In the genomic region with DNA sequence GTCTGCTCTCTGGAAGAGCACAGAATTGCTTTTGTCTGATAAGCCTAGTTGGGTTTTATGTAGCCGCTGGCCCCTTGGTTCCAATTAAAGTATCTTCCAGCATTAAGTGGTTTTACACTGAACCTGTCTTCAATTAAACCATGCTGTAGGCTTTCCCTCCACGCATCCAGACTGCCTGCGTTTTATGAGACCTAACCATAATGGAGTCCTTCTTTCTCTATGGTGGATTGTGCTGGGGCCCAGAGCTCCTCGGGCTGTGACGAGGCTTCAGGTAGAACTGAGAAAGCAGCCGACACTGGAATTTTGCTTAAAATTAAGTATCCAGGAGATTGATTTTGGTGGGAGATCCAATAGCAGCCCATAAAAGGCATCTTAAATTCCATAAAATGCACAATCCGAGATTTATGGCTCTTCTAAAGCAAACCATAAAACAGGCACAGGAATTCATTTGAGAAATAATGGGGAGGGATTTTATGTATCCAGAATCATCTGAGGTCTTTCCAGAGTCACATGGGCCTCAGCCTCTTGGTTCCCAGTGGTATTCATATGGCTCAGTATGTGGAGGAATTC, we compare ENCODE assay signal across 18 mouse cellular contexts.
DNase-seq lines count a peak whose midpoint lies in the region; ATAC-seq and TF ChIP-seq lines count a peak whose summit lies in the region.
"Had no signal": no experiment of that assay in that cellular context is flagged by ENCODE, and none has a peak within 500 bp of the region (broad histone marks: within the 10 kb centered on the region; RNA-seq: fewer than 3 reads in every experiment).

No protein-coding gene starts in this region.

- no peak for TF ChIP-seq CTCF in kidney, postnatal 0 days (IDR thresholded peaks at IDR 0.05; ENCODE audit: low read depth)

- H3K4me2 ChIP-seq in kidney, postnatal 0 days (ENCODE audit: low read length), result no peak overlapping the region
- no peak overlapping the region for H3K4me2 ChIP-seq in kidney, embryonic 16.5 days (replicated peaks; ENCODE audit: low read depth, low read length)
- H3K4me2 ChIP-seq in limb, embryonic 11.5 days (ENCODE audit: low read depth, severe bottlenecking), result no peak overlapping the region
- no peak overlapping the region for H3K4me2 ChIP-seq in limb, embryonic 15.5 days
- H3K4me2 ChIP-seq in forebrain, embryonic 12.5 days, result no peak overlapping the region
- H3K4me2 ChIP-seq: forebrain, embryonic 15.5 days; heart, embryonic 11.5 days; heart, embryonic 15.5 days; hindbrain, embryonic 13.5 days had no signal

- WGBS in kidney, postnatal 0 days, result 63% methylated on average over 7 of the region's 7 CpGs
- 66% methylated on average over 7 of the region's 7 CpGs for WGBS in kidney, embryonic 16.5 days
- WGBS in limb, embryonic 11.5 days, result 13% methylated on average over 7 of the region's 7 CpGs
- WGBS in limb, embryonic 15.5 days, result 20% methylated on average over 7 of the region's 7 CpGs
- WGBS in forebrain, embryonic 12.5 days, result 79% methylated on average over 7 of the region's 7 CpGs

- no peak overlapping the region for H3K27ac ChIP-seq in kidney, postnatal 0 days
- H3K27ac ChIP-seq in kidney, embryonic 16.5 days (ENCODE audit: low read length), result no peak overlapping the region
- no peak overlapping the region for H3K27ac ChIP-seq in limb, embryonic 11.5 days (replicated peaks; ENCODE audit: low read depth, low read length)
- peak overlapping the region; percentile 47; the same call in 1 of the 2 replicates for H3K27ac ChIP-seq in limb, embryonic 15.5 days
- H3K27ac ChIP-seq in forebrain, embryonic 12.5 days, result no peak overlapping the region
- H3K27ac ChIP-seq: forebrain, embryonic 15.5 days; heart, adult 2 months; heart, embryonic 15.5 days; hindbrain, embryonic 13.5 days had no signal

- ATAC-seq in kidney, postnatal 0 days (replicated peaks; ENCODE audit: low FRiP score, low read depth), result no peak
- ATAC-seq in kidney, embryonic 16.5 days (ENCODE audit: low FRiP score, low TSS enrichment), result no peak
- 0 out of 2 replicates have a peak, but pooled peaks have one; percentile 35 for ATAC-seq in limb, embryonic 11.5 days (ENCODE audit: insufficient number of reproducible peaks, low FRiP score, low TSS enrichment, low read depth)
- no peak for ATAC-seq in limb, embryonic 15.5 days (ENCODE audit: insufficient number of reproducible peaks, low FRiP score, low TSS enrichment, low read depth)
- ATAC-seq in forebrain, embryonic 12.5 days (ENCODE audit: low FRiP score), result no peak
- ATAC-seq: forebrain, embryonic 15.5 days had no signal

- H3K4me1 ChIP-seq in kidney, postnatal 0 days (replicated peaks; ENCODE audit: insufficient read depth, low read length), result 0 out of 2 replicates have a peak, but pooled peaks cover 4% of the 10 kb centered on the region
- peaks cover 19% of the 10 kb centered on the region; the same call in 1 of the 2 replicates for H3K4me1 ChIP-seq in kidney, embryonic 16.5 days (ENCODE audit: insufficient read depth, low read length)
- peaks cover 40% of the 10 kb centered on the region for H3K4me1 ChIP-seq in limb, embryonic 11.5 days (ENCODE audit: control insufficient read depth, insufficient read depth, low read length)
- H3K4me1 ChIP-seq in limb, embryonic 15.5 days, result peaks cover 49% of the 10 kb centered on the region
- H3K4me1 ChIP-seq in forebrain, embryonic 12.5 days, result no peaks in the 10 kb centered on the region
- H3K4me1 ChIP-seq: heart, embryonic 15.5 days; hindbrain, embryonic 13.5 days had no signal

- H3K36me3 ChIP-seq in kidney, postnatal 0 days (ENCODE audit: insufficient read depth, low read length), result no peaks in the 10 kb centered on the region
- no peaks in the 10 kb centered on the region for H3K36me3 ChIP-seq in kidney, embryonic 16.5 days (ENCODE audit: insufficient read depth, low read length)
- no peaks in the 10 kb centered on the region for H3K36me3 ChIP-seq in limb, embryonic 11.5 days (ENCODE audit: control insufficient read depth, insufficient read depth, low read length)
- no peaks in the 10 kb centered on the region for H3K36me3 ChIP-seq in limb, embryonic 15.5 days
- no peaks in the 10 kb centered on the region for H3K36me3 ChIP-seq in forebrain, embryonic 12.5 days (replicated peaks)
- H3K36me3 ChIP-seq: forebrain, embryonic 15.5 days; heart, embryonic 15.5 days had no signal

- H3K4me3 ChIP-seq in kidney, postnatal 0 days (replicated peaks; ENCODE audit: low read depth, low read length), result no peak overlapping the region
- no peak overlapping the region for H3K4me3 ChIP-seq in kidney, embryonic 16.5 days (ENCODE audit: low read length)
- no peak overlapping the region for H3K4me3 ChIP-seq in limb, embryonic 11.5 days (ENCODE audit: low read depth, low read length)
- no peak overlapping the region for H3K4me3 ChIP-seq in limb, embryonic 15.5 days
- no peak overlapping the region for H3K4me3 ChIP-seq in forebrain, embryonic 12.5 days (replicated peaks)
- H3K4me3 ChIP-seq: forebrain, embryonic 15.5 days; heart, adult 2 months; heart, embryonic 15.5 days; hindbrain, embryonic 13.5 days had no signal

- H3K9me3 ChIP-seq in kidney, postnatal 0 days (replicated peaks; ENCODE audit: low read length), result no peaks in the 10 kb centered on the region
- no peaks in the 10 kb centered on the region for H3K9me3 ChIP-seq in kidney, embryonic 16.5 days (ENCODE audit: low read length)
- no peaks in the 10 kb centered on the region for H3K9me3 ChIP-seq in limb, embryonic 11.5 days (ENCODE audit: control insufficient read depth, low read length)
- H3K9me3 ChIP-seq in limb, embryonic 15.5 days, result no peaks in the 10 kb centered on the region
- no peaks in the 10 kb centered on the region for H3K9me3 ChIP-seq in forebrain, embryonic 12.5 days
- H3K9me3 ChIP-seq: forebrain, embryonic 15.5 days; heart, embryonic 15.5 days; hindbrain, embryonic 13.5 days had no signal

- no peak overlapping the region for H3K9ac ChIP-seq in kidney, postnatal 0 days (ENCODE audit: low read depth, low read length)
- no peak overlapping the region for H3K9ac ChIP-seq in kidney, embryonic 16.5 days (replicated peaks; ENCODE audit: low read length)
- no peak overlapping the region for H3K9ac ChIP-seq in limb, embryonic 11.5 days (ENCODE audit: low read length)
- H3K9ac ChIP-seq in limb, embryonic 15.5 days, result no peak overlapping the region
- no peak overlapping the region for H3K9ac ChIP-seq in forebrain, embryonic 12.5 days
- H3K9ac ChIP-seq: forebrain, embryonic 15.5 days; heart, embryonic 15.5 days; hindbrain, embryonic 13.5 days had no signal

- DNase-seq in kidney, postnatal 0 days (ENCODE audit: low spot score), result peak; percentile 30
- DNase-seq in limb, embryonic 11.5 days (ENCODE audit: low spot score), result peak; percentile 56
- no peak for DNase-seq in testis, postnatal 10 days (ENCODE audit: low spot score)
- DNase-seq in right cerebral cortex, postnatal 4 days, result no peak
- DNase-seq: adrenal gland, postnatal 14 days; cerebellum, adult 11-12 months; cerebellum, adult 9-10 months; cerebellum, postnatal 25 days; gastrocnemius, postnatal 14 days; heart, adult 2 months; heart, postnatal 14 days had no signal

- H3K27me3 ChIP-seq in kidney, postnatal 0 days (ENCODE audit: insufficient read depth, low read length), result no peaks in the 10 kb centered on the region
- H3K27me3 ChIP-seq in kidney, embryonic 16.5 days (ENCODE audit: insufficient read depth, low read length), result 0 out of 2 replicates have a peak, but pooled peaks cover 2% of the 10 kb centered on the region
- no peaks in the 10 kb centered on the region for H3K27me3 ChIP-seq in limb, embryonic 11.5 days (ENCODE audit: control insufficient read depth, insufficient read depth, low read length)
- peaks cover 20% of the 10 kb centered on the region for H3K27me3 ChIP-seq in limb, embryonic 15.5 days
- H3K27me3 ChIP-seq in forebrain, embryonic 12.5 days, result no peaks in the 10 kb centered on the region
- H3K27me3 ChIP-seq: forebrain, embryonic 15.5 days; hindbrain, embryonic 13.5 days had no signal

Comparison
In these comparisons a context has a peak if more than half of its experiments do, and no peak if none do; other contexts are left out.
1. DNase-seq: peak in kidney, postnatal 0 days (single experiment) and limb, embryonic 11.5 days (single experiment); none in testis, postnatal 10 days (single experiment) and right cerebral cortex, postnatal 4 days (single experiment).